Mouse (Mus musculus) lung, adult 2 months (tissue): ENCODE results near the gene Xxylt1.

Source experiments
- CTCF ChIP-seq: fragments of 200-500 bp; IDR thresholded peaks from 2 replicates; pipeline ENCODE4 v1.5.1; 2011; ENCODE audit warnings: mild to moderate bottlenecking, low read length, control low read depth; ENCODE audit not compliant: insufficient read depth
- POLR2A ChIP-seq: fragments of 200-500 bp; IDR thresholded peaks from 2 replicates; pipeline ENCODE4 v1.6.1; 2011; ENCODE audit warnings: low read depth, mild to moderate bottlenecking, control low read depth, low read length, borderline replicate concordance; ENCODE audit errors: extremely low read depth

- TF ChIP-seq CTCF (no peak), POLR2A (no peak)
Observed at GRCm38 (mm10) chr16:31128116-31128515, 46.9 kb upstream of the Xxylt1 start.
